Mouse (Mus musculus): ENCODE results near the gene Speer4f2. TPM values are rescaled to one million over a fixed set of nuclear protein-coding genes. Genes with fewer than 3 reads are reported as not detected.

Speer4f2 gene
- polyA plus RNA-seq, 1 experiment from 2014 or later, result not detected

Other genes starting within 250 kb of the Speer4f2 start
- gene Speer4f1, start 102.9 kb downstream of the Speer4f2 start, polyA plus RNA-seq (2015; fragmentation: Nextera tagmentation; extraction: Ambion mirVana), result 0.12 TPM in 1 of 2 replicates, not detected in the other
- gene Sema3c, start 201.1 kb downstream of the Speer4f2 start, polyA plus RNA-seq (2015; fragmentation: Nextera tagmentation; extraction: Ambion mirVana), result 92.4 and 99.1 TPM in 2 replicates